ENCODE assay signal across 21 mouse cellular contexts in genomic region chr2:167127404-167127803, GRCm38 (mm10).
A peak's percentile ranks its signal among the peaks of the same experiment; 100 is the strongest.
DNase-seq lines count a peak whose midpoint lies in the region; ATAC-seq and TF ChIP-seq lines count a peak whose summit lies in the region.
"Had no signal": no experiment of that assay in that cellular context is flagged by ENCODE, and none has a peak within 500 bp of the region (broad histone marks: within the 10 kb centered on the region; RNA-seq: fewer than 3 reads in every experiment).

No protein-coding gene starts in this region.

- no peak overlapping the region for H3K27ac ChIP-seq in heart, embryonic 11.5 days (ENCODE audit: low read depth, low read length)
- no peak overlapping the region for H3K27ac ChIP-seq in midbrain, embryonic 11.5 days (ENCODE audit: low read depth, low read length)
- H3K27ac ChIP-seq in midbrain, embryonic 16.5 days (ENCODE audit: low read length) = no peak overlapping the region
- H3K27ac ChIP-seq in cerebellum, adult 2 months (ENCODE audit: insufficient read depth, low read length) = no peak overlapping the region
- H3K27ac ChIP-seq: embryonic facial prominence, embryonic 10.5 days; hindbrain, postnatal 0 days; limb, embryonic 15.5 days; lung, embryonic 15.5 days; midbrain, embryonic 10.5 days; neural tube, embryonic 15.5 days had no signal

- H3K36me3 ChIP-seq in heart, embryonic 11.5 days (ENCODE audit: control insufficient read depth, insufficient read depth, low read length) = no peaks in the 10 kb centered on the region
- H3K36me3 ChIP-seq in midbrain, embryonic 11.5 days (ENCODE audit: control insufficient read depth, insufficient read depth, low read length) = no peaks in the 10 kb centered on the region
- H3K36me3 ChIP-seq in midbrain, embryonic 16.5 days (ENCODE audit: control insufficient read depth, insufficient read depth, low read length) = no peaks in the 10 kb centered on the region
- H3K36me3 ChIP-seq: embryonic facial prominence, embryonic 10.5 days; limb, embryonic 15.5 days; lung, embryonic 15.5 days; midbrain, embryonic 10.5 days; neural tube, embryonic 15.5 days had no signal

- WGBS in heart, embryonic 11.5 days (ENCODE audit: insufficient replicate concordance) = 80% methylated on average over 5 of the region's 5 CpGs
- WGBS in midbrain, embryonic 11.5 days = 90% methylated on average over 5 of the region's 5 CpGs
- WGBS in midbrain, embryonic 16.5 days = 93% methylated on average over 5 of the region's 5 CpGs
- 85% methylated on average over 5 of the region's 5 CpGs for WGBS in cerebellum, adult 2 months

- no peak overlapping the region for H3K9ac ChIP-seq in heart, embryonic 11.5 days (ENCODE audit: low read depth, low read length)
- H3K9ac ChIP-seq in midbrain, embryonic 11.5 days (ENCODE audit: low read length) = no peak overlapping the region
- no peak overlapping the region for H3K9ac ChIP-seq in midbrain, embryonic 16.5 days (ENCODE audit: low read depth, low read length)
- H3K9ac ChIP-seq: forebrain, postnatal 0 days; limb, embryonic 15.5 days; lung, embryonic 15.5 days; neural tube, embryonic 15.5 days had no signal

- no peak for ATAC-seq in heart, embryonic 11.5 days (replicated peaks; ENCODE audit: insufficient number of reproducible peaks, low FRiP score, low TSS enrichment)
- ATAC-seq in midbrain, embryonic 11.5 days (ENCODE audit: low FRiP score) = no peak
- no peak for ATAC-seq in midbrain, embryonic 16.5 days
- ATAC-seq: forebrain, postnatal 0 days; hindbrain, postnatal 0 days; Patski had no signal

- H3K4me1 ChIP-seq in heart, embryonic 11.5 days (ENCODE audit: control insufficient read depth, insufficient read depth, low read length) = peaks cover 15% of the 10 kb centered on the region
- H3K4me1 ChIP-seq in midbrain, embryonic 11.5 days (ENCODE audit: control insufficient read depth, insufficient read depth, low read length) = peaks cover 7% of the 10 kb centered on the region; the same call in 1 of the 2 replicates
- peaks cover 28% of the 10 kb centered on the region for H3K4me1 ChIP-seq in midbrain, embryonic 16.5 days (ENCODE audit: control insufficient read depth, insufficient read depth, low read length)
- H3K4me1 ChIP-seq in cerebellum, adult 2 months (ENCODE audit: control insufficient read depth, insufficient read depth, low read length) = no peaks in the 10 kb centered on the region; the same call in 1 of the 2 replicates

- DNase-seq in heart, adult 8-10 months (ENCODE audit: low spot score) = peak; percentile 36
- DNase-seq in midbrain, embryonic 11.5 days (ENCODE audit: low spot score, missing footprints) = peak; percentile 2
- DNase-seq in kidney, postnatal 14 days = peak; percentile 64
- DNase-seq in testis, postnatal 10 days (ENCODE audit: low spot score) = peak; percentile 60
- DNase-seq in ovary, postnatal 36 days (ENCODE audit: low spot score) = no peak
- no peak for DNase-seq in cerebellum, adult 2 months
- DNase-seq: B cell, adult 2 months; cerebellum, postnatal 36 days; forebrain, postnatal 0 days; gastrocnemius, postnatal 10 days; thymus, adult 2 months had no signal

- no peak overlapping the region for H3K4me3 ChIP-seq in heart, embryonic 11.5 days (ENCODE audit: low read depth, low read length)
- no peak overlapping the region for H3K4me3 ChIP-seq in midbrain, embryonic 11.5 days (ENCODE audit: low read depth, low read length)
- no peak overlapping the region for H3K4me3 ChIP-seq in midbrain, embryonic 16.5 days (ENCODE audit: low read depth, low read length)
- H3K4me3 ChIP-seq in cerebellum, adult 2 months (replicated peaks; ENCODE audit: insufficient read depth, low read depth, low read length) = no peak overlapping the region
- H3K4me3 ChIP-seq: embryonic facial prominence, embryonic 10.5 days; erythroblast, embryonic 14.5 days; limb, embryonic 15.5 days; lung, embryonic 15.5 days; midbrain, embryonic 10.5 days; neural tube, embryonic 15.5 days had no signal

- TF ChIP-seq POLR2A in cerebellum, adult 2 months (IDR thresholded peaks at IDR 0.05; ENCODE audit: borderline replicate concordance, insufficient read depth, low read length) = no peak

- TF ChIP-seq CTCF in cerebellum, adult 2 months (IDR thresholded peaks at IDR 0.05; ENCODE audit: borderline replicate concordance, insufficient read depth, low read depth, low read length) = no peak

- H3K9me3 ChIP-seq in heart, embryonic 11.5 days (replicated peaks; ENCODE audit: control insufficient read depth, low read length) = no peaks in the 10 kb centered on the region
- no peaks in the 10 kb centered on the region for H3K9me3 ChIP-seq in midbrain, embryonic 11.5 days (ENCODE audit: control insufficient read depth, low read length)
- H3K9me3 ChIP-seq in midbrain, embryonic 16.5 days (replicated peaks; ENCODE audit: control insufficient read depth, low read length, poor library complexity, severe bottlenecking) = no peaks in the 10 kb centered on the region
- H3K9me3 ChIP-seq: embryonic facial prominence, embryonic 10.5 days; limb, embryonic 15.5 days; lung, embryonic 15.5 days; midbrain, embryonic 10.5 days; neural tube, embryonic 15.5 days had no signal

- peaks cover 9% of the 10 kb centered on the region for H3K27me3 ChIP-seq in heart, embryonic 11.5 days (ENCODE audit: control insufficient read depth, insufficient read depth, low read length)
- no peaks in the 10 kb centered on the region for H3K27me3 ChIP-seq in midbrain, embryonic 11.5 days (ENCODE audit: control insufficient read depth, insufficient read depth, low read length)
- no peaks in the 10 kb centered on the region for H3K27me3 ChIP-seq in midbrain, embryonic 16.5 days (ENCODE audit: control insufficient read depth, insufficient read depth, low read depth, low read length)
- no peaks in the 10 kb centered on the region for H3K27me3 ChIP-seq in cerebellum, adult 2 months (ENCODE audit: control insufficient read depth, insufficient read depth, low read length)
- H3K27me3 ChIP-seq: limb, embryonic 15.5 days; lung, embryonic 15.5 days; neural tube, embryonic 15.5 days; Patski had no signal

- no peak overlapping the region for H3K4me2 ChIP-seq in heart, embryonic 11.5 days
- H3K4me2 ChIP-seq in midbrain, embryonic 11.5 days = no peak overlapping the region
- no peak overlapping the region for H3K4me2 ChIP-seq in midbrain, embryonic 16.5 days (ENCODE audit: low read length)
- H3K4me2 ChIP-seq: limb, embryonic 15.5 days; lung, embryonic 15.5 days; neural tube, embryonic 15.5 days had no signal

Comparison
In these comparisons a context has a peak if more than half of its experiments do, and no peak if none do; other contexts are left out.
1. DNase-seq: peak in heart, adult 8-10 months (single experiment), midbrain, embryonic 11.5 days (single experiment), kidney, postnatal 14 days (single experiment) and testis, postnatal 10 days (single experiment); none in ovary, postnatal 36 days (single experiment) and cerebellum, adult 2 months (0 of 2).